Mouse (Mus musculus) myocyte (in vitro differentiated cells): ENCODE measurements around the gene Nkain4. TPM values are rescaled to one million over a fixed set of nuclear protein-coding genes. Genes with fewer than 3 reads are reported as not detected.

Source experiments
- H3K27me3 ChIP-seq: one replicate; pipeline ENCODE4 v1.6.1; 2011; ENCODE audit not compliant: control insufficient read depth, insufficient read depth, insufficient read length
- H3K36me3 ChIP-seq: one replicate; pipeline ENCODE4 v1.6.1; 2011; ENCODE audit not compliant: control insufficient read depth, insufficient read depth
- H3K4me2 ChIP-seq: one replicate; pipeline ENCODE4 v1.6.1; 2011; ENCODE audit warnings: low read depth, control low read depth
- H3K4me3 ChIP-seq: one replicate; pipeline ENCODE4 v1.5.1; 2011; ENCODE audit warnings: mild to moderate bottlenecking, control low read depth, moderate library complexity
- H3K79me2 ChIP-seq: one replicate; pipeline ENCODE4 v1.6.1; 2011; ENCODE audit not compliant: control insufficient read depth, insufficient read depth
- H3ac ChIP-seq: one replicate; pipeline ENCODE4 v1.6.1; 2011; ENCODE audit not compliant: control insufficient read depth, insufficient read length
- CEBPB ChIP-seq: IDR thresholded peaks from 2 replicates; pipeline ENCODE4 v1.6.1; 2011; ENCODE audit warnings: mild to moderate bottlenecking, moderate library complexity; ENCODE audit not compliant: poor library complexity, insufficient read depth, severe bottlenecking
- E2F4 ChIP-seq: IDR thresholded peaks from one replicate; pipeline ENCODE4 v1.6.1; 2011; ENCODE audit warnings: mild to moderate bottlenecking, control low read depth, moderate library complexity; ENCODE audit not compliant: insufficient read depth
- MAX ChIP-seq: IDR thresholded peaks from one replicate; pipeline ENCODE4 v1.6.1; 2011; ENCODE audit warnings: low read depth, mild to moderate bottlenecking, control low read depth
- MYOD1 ChIP-seq, 3 experiments: IDR thresholded peaks; one replicate each; pipeline ENCODE4 v1.6.1; 2011; ENCODE audit warnings: control low read depth in 2 of 3, low read depth in 2 of 3, mild to moderate bottlenecking in 2 of 3, moderate library complexity in 1 of 3; ENCODE audit not compliant: insufficient read length in 2 of 3, control insufficient read depth in 1 of 3
- MYOG ChIP-seq, 3 experiments: IDR thresholded peaks; one replicate each; pipeline ENCODE4 v1.6.1; 2011; ENCODE audit warnings: control low read depth in 2 of 3, low read depth in 2 of 3, mild to moderate bottlenecking in 2 of 3; ENCODE audit not compliant: insufficient read length in 2 of 3, control insufficient read depth in 1 of 3, insufficient read depth in 1 of 3
- POLR2A ChIP-seq: IDR thresholded peaks from one replicate; pipeline ENCODE4 v1.6.1; 2011; ENCODE audit warnings: low read depth, mild to moderate bottlenecking, control low read depth, moderate library complexity; ENCODE audit not compliant: insufficient read length
- POLR2AphosphoS2 ChIP-seq: IDR thresholded peaks from one replicate; pipeline ENCODE4 v1.6.1; 2011; ENCODE audit warnings: low read depth, control low read depth; ENCODE audit not compliant: insufficient read length
- REST ChIP-seq: IDR thresholded peaks from one replicate; pipeline ENCODE4 v1.6.1; 2011; ENCODE audit warnings: mild to moderate bottlenecking, control low read depth, moderate library complexity; ENCODE audit not compliant: insufficient read depth, insufficient read length
- SRF ChIP-seq: IDR thresholded peaks from one replicate; pipeline ENCODE4 v1.6.1; 2011; ENCODE audit warnings: low read depth; ENCODE audit not compliant: control insufficient read depth, insufficient read length
- TCF12 ChIP-seq: IDR thresholded peaks from one replicate; pipeline ENCODE4 v1.6.1; 2011; ENCODE audit warnings: mild to moderate bottlenecking, control low read depth; ENCODE audit not compliant: poor library complexity, insufficient read depth, severe bottlenecking
- TCF3 ChIP-seq: IDR thresholded peaks from one replicate; pipeline ENCODE4 v1.6.1; 2011; ENCODE audit warnings: low read depth, control low read depth; ENCODE audit not compliant: insufficient read length
- USF1 ChIP-seq: IDR thresholded peaks from one replicate; pipeline ENCODE4 v1.6.1; 2011; ENCODE audit warnings: low read depth, mild to moderate bottlenecking, control low read depth, moderate library complexity
- polyA plus RNA-seq: library from polyadenylated mRNA; unstranded; fragments of >200 nt; fragmentation: generic; extraction: Trizol; gene quantifications from one replicate; pipeline ENCODE4 v1.2.1, GENCODE M21; 2012; ENCODE audit warnings: missing spikeins

Nkain4 gene
- polyA plus RNA-seq, 1 experiment: not detected

- H3K27me3 ChIP-seq: peaks cover 5% of the 10 kb centered on the region
- no peak overlapping the region for H3K4me3 ChIP-seq
- no peaks in the 10 kb centered on the region for H3K36me3 ChIP-seq
- no peak overlapping the region for H3K4me2 ChIP-seq
- peaks cover 7% of the 10 kb centered on the region for H3K79me2 ChIP-seq
- TF ChIP-seq E2F4 (no peak), CEBPB (no peak), POLR2A (no peak), USF1 (no peak), MYOD1 (IDR thresholded peaks at IDR 0.05; ENCODE audit: control insufficient read depth in 1 of 3, insufficient read length in 2 of 3, low read depth in 2 of 3) (no peak), TCF12 (no peak), POLR2AphosphoS2 (no peak), REST (no peak), MAX (no peak)
- no peak overlapping the region for H3ac ChIP-seq
These were observed 8.3 kb upstream of the Nkain4 start for GRCm38 (mm10) chr2:180962616-180963308.

GRCm38 (mm10) chr2:180960187-180960586 is 5.7 kb upstream of the Nkain4 start:
- Histone ChIP-seq H3ac (no peak overlapping the region), H3K4me2 (peak overlapping the region; percentile 5), H3K79me2 (no peaks in the 10 kb centered on the region), H3K27me3 (peaks cover 24% of the 10 kb centered on the region), H3K4me3 (no peak overlapping the region), H3K36me3 (no peaks in the 10 kb centered on the region)
- TF ChIP-seq SRF (no peak), MYOD1 (IDR thresholded peaks at IDR 0.05; ENCODE audit: control insufficient read depth in 1 of 3, insufficient read length in 2 of 3, low read depth in 2 of 3) (no peak), MAX (no peak), MYOG (IDR thresholded peaks at IDR 0.05; ENCODE audit: control insufficient read depth in 1 of 3, insufficient read depth in 1 of 3, insufficient read length in 2 of 3, low read depth in 2 of 3) (no peak), TCF3 (no peak), TCF12 (no peak), E2F4 (no peak), POLR2AphosphoS2 (no peak), USF1 (no peak), POLR2A (no peak), CEBPB (no peak)

- TF ChIP-seq CEBPB (peak; percentile 82), TCF3 (no peak), E2F4 (no peak), REST (no peak), POLR2A (no peak)
- no peaks in the 10 kb centered on the region for H3K36me3 ChIP-seq
- peaks cover 30% of the 10 kb centered on the region for H3K27me3 ChIP-seq
- no peaks in the 10 kb centered on the region for H3K79me2 ChIP-seq
- peak overlapping the region; percentile 28 for H3K4me2 ChIP-seq
- no peak overlapping the region for H3ac ChIP-seq
- no peak overlapping the region for H3K4me3 ChIP-seq
These were observed 5.1 kb upstream of the Nkain4 start for GRCm38 (mm10) chr2:180959605-180960004.

- TF ChIP-seq POLR2A (no peak), SRF (no peak), TCF12 (no peak), CEBPB (no peak), USF1 (no peak), MAX (no peak), E2F4 (no peak), POLR2AphosphoS2 (no peak), REST (no peak), MYOG (IDR thresholded peaks at IDR 0.05; ENCODE audit: control insufficient read depth in 1 of 3, insufficient read depth in 1 of 3, insufficient read length in 2 of 3, low read depth in 2 of 3) (no peak), TCF3 (no peak), MYOD1 (IDR thresholded peaks at IDR 0.05; ENCODE audit: control insufficient read depth in 1 of 3, insufficient read length in 2 of 3, low read depth in 2 of 3) (no peak)
- Histone ChIP-seq H3K36me3 (no peaks in the 10 kb centered on the region), H3K79me2 (no peaks in the 10 kb centered on the region), H3ac (no peak overlapping the region), H3K4me2 (no peak overlapping the region), H3K4me3 (no peak overlapping the region), H3K27me3 (peaks cover 84% of the 10 kb centered on the region)
These were observed 861 bp downstream of the Nkain4 start for GRCm38 (mm10) chr2:180953638-180954037.

- H3ac ChIP-seq: no peak overlapping the region
- H3K36me3 ChIP-seq: no peaks in the 10 kb centered on the region
- TF ChIP-seq SRF (no peak), MAX (no peak), MYOD1 (IDR thresholded peaks at IDR 0.05; ENCODE audit: control insufficient read depth in 1 of 3, insufficient read length in 2 of 3, low read depth in 2 of 3) (no peak), USF1 (no peak), MYOG (IDR thresholded peaks at IDR 0.05; ENCODE audit: control insufficient read depth in 1 of 3, insufficient read depth in 1 of 3, insufficient read length in 2 of 3, low read depth in 2 of 3) (no peak), POLR2AphosphoS2 (no peak)
- no peak overlapping the region for H3K4me3 ChIP-seq
- H3K79me2 ChIP-seq: no peaks in the 10 kb centered on the region
- no peak overlapping the region for H3K4me2 ChIP-seq
- peaks cover 79% of the 10 kb centered on the region for H3K27me3 ChIP-seq
These were observed 1.7 kb downstream of the Nkain4 start for GRCm38 (mm10) chr2:180952731-180953171.
